Mouse (Mus musculus) heart, adult 2 months (tissue): Measurements from ENCODE around the gene Maz.

Experiments used
- CTCF ChIP-seq: fragments of 200-600 bp; IDR thresholded peaks from 2 replicates; pipeline ENCODE4 v1.8.1; 2022; ENCODE audit warnings: antibody characterized with exemption, mild to moderate bottlenecking, moderate library complexity
- POLR2A ChIP-seq: fragments of 200-500 bp; IDR thresholded peaks from 2 replicates; pipeline ENCODE4 v1.6.1; 2011; ENCODE audit warnings: mild to moderate bottlenecking, low read depth, low read length, control low read depth; ENCODE audit not compliant: insufficient read depth

DNA sequence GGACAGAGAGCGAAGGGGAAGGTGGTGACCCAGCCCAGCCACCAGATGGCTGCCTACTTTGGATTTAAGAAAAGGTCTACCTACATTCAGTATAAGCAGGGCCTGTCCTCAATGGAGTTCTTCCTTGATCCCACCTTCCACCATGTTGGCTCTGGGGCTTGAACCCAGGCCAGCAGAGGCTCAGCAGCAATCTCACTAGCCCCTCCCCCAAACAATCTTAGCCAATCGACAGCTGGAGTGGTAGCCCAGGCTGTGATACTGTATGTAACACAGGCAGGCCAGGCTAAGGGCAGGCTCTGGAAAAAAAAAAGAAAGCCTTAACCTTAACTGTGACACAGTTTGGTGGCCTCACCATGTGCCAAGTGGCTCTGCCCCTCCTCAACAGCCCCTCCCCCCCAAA, 15.1 kb downstream of the Maz start:
- TF ChIP-seq CTCF (no peak), POLR2A (no peak)
